Mouse (Mus musculus) retina, postnatal 1 day (tissue): ENCODE results near the gene Chml.

Experiments used
- DNase-seq: peaks from one replicate; pipeline ENCODE4 v3.0.0-alpha.2; 2012

The Chml gene

GRCm38 (mm10) chr1:175692246-175692996 is at the start of gene Chml, which contains the start of gene Opn3:
Gene Chml, minus strand, starts transcription at chr1:175692901.
Gene Opn3, minus strand, starts transcription at chr1:175692776.
- DNase-seq, result peak; percentile 99

GRCm38 (mm10) chr1:175725771-175726170 is 33.1 kb upstream of the Chml start:
- DNase-seq, result no peak

- no peak for DNase-seq
These were observed 24.1 kb upstream of the Chml start for GRCm38 (mm10) chr1:175716832-175717231.

GRCm38 (mm10) chr1:175712338-175712909 is 19.7 kb upstream of the Chml start:
- no peak for DNase-seq

- no peak for DNase-seq
These were observed 15.3 kb upstream of the Chml start for GRCm38 (mm10) chr1:175708013-175708412.

GRCm38 (mm10) chr1:175707599-175707998 is 14.9 kb upstream of the Chml start:
- no peak for DNase-seq

GRCm38 (mm10) chr1:175701145-175701544 is 8.4 kb upstream of the Chml start:
- no peak for DNase-seq

- no peak for DNase-seq
These were observed 7.1 kb upstream of the Chml start for GRCm38 (mm10) chr1:175699796-175700195.

GRCm38 (mm10) chr1:175699375-175699774 is 6.7 kb upstream of the Chml start:
- DNase-seq, result no peak

GRCm38 (mm10) chr1:175698293-175698692 is 5.6 kb upstream of the Chml start, which contains the start of gene Wdr64:
Gene Wdr64, plus strand, starts transcription at chr1:175698593.
- no peak for DNase-seq

- no peak for DNase-seq
These were observed 794 bp upstream of the Chml start for GRCm38 (mm10) chr1:175693429-175693960.

GRCm38 (mm10) chr1:175692997-175693361 is 278 bp upstream of the Chml start:
- no peak for DNase-seq

- DNase-seq, result no peak
These were observed 935 bp downstream of the Chml start for GRCm38 (mm10) chr1:175691686-175692245.

- DNase-seq, result no peak
These were observed 11.7 kb downstream of the Chml start for GRCm38 (mm10) chr1:175680995-175681394.

GRCm38 (mm10) chr1:175677459-175677858 is 15.2 kb downstream of the Chml start:
- no peak for DNase-seq

- DNase-seq, result no peak
These were observed 17.6 kb downstream of the Chml start for GRCm38 (mm10) chr1:175675116-175675515.

GRCm38 (mm10) chr1:175673563-175674325 is 19.0 kb downstream of the Chml start:
- no peak for DNase-seq

GRCm38 (mm10) chr1:175671626-175672025 is 21.1 kb downstream of the Chml start:
- DNase-seq, result no peak

- no peak for DNase-seq
These were observed 22.7 kb downstream of the Chml start for GRCm38 (mm10) chr1:175670042-175670441.

- DNase-seq, result no peak
These were observed 23.2 kb downstream of the Chml start for GRCm38 (mm10) chr1:175669456-175669855.

GRCm38 (mm10) chr1:175668666-175669405 is 23.9 kb downstream of the Chml start:
- DNase-seq, result peak; percentile 44

GRCm38 (mm10) chr1:175659900-175660299 is 32.8 kb downstream of the Chml start:
- DNase-seq, result no peak
